Comparison of ENCODE assay signal across 8 mouse cellular contexts in genomic region chr17:80727341-80727951, GRCm38 (mm10). TPM values are rescaled to one million over a fixed set of nuclear protein-coding genes. Genes with fewer than 3 reads are reported as not detected.
DNase-seq lines count a peak whose midpoint lies in the region; ATAC-seq and TF ChIP-seq lines count a peak whose summit lies in the region.

No protein-coding gene starts in this region.

- no peaks in the 10 kb centered on the region for H3K9me3 ChIP-seq in intestine, postnatal 0 days (ENCODE audit: control insufficient read depth)
- H3K9me3 ChIP-seq in midbrain, embryonic 15.5 days: no peaks in the 10 kb centered on the region

- ATAC-seq in frontal cortex, adult (ENCODE audit: low TSS enrichment): peak; percentile 33
- ATAC-seq in intestine, postnatal 0 days: peak; percentile 15
- ATAC-seq in midbrain, embryonic 15.5 days (replicated peaks): peak; percentile 81

- no peak for TF ChIP-seq POLR2A in cortical plate, adult 2 months (IDR thresholded peaks at IDR 0.05; ENCODE audit: extremely low read depth, insufficient read depth, low read length)

- H3K4me2 ChIP-seq in intestine, postnatal 0 days (replicated peaks; ENCODE audit: low read depth): peak overlapping the region; percentile 75
- peak overlapping the region; percentile 80 for H3K4me2 ChIP-seq in midbrain, embryonic 15.5 days

- no peaks in the 10 kb centered on the region for H3K36me3 ChIP-seq in intestine, postnatal 0 days (ENCODE audit: control insufficient read depth, insufficient read depth)
- H3K36me3 ChIP-seq in midbrain, embryonic 15.5 days (replicated peaks): no peaks in the 10 kb centered on the region

- peaks cover 7% of the 10 kb centered on the region for H3K4me1 ChIP-seq in cortical plate, adult 2 months (ENCODE audit: control insufficient read depth, insufficient read depth, low read length)
- no peaks in the 10 kb centered on the region; the same call in 1 of the 2 replicates for H3K4me1 ChIP-seq in intestine, postnatal 0 days (replicated peaks; ENCODE audit: control insufficient read depth, insufficient read depth, low read length)
- H3K4me1 ChIP-seq in midbrain, embryonic 15.5 days: peaks cover 39% of the 10 kb centered on the region

- DNase-seq in frontal cortex, adult 2 months (ENCODE audit: extremely low spot score in 1 of 2, low spot score in 1 of 2): no peak
- peak; percentile 96 for DNase-seq in heart, adult 11 months
- DNase-seq in liver: peak; percentile 43
- peak; percentile 6 to 8 for DNase-seq in spleen, postnatal 14 days (ENCODE audit: low spot score in 2 of 2)

- H3K27ac ChIP-seq in cortical plate, adult 2 months (ENCODE audit: insufficient read depth, low read length): peak overlapping the region; percentile 98
- H3K27ac ChIP-seq in intestine, postnatal 0 days (ENCODE audit: low read depth, low read length): peak overlapping the region; percentile 99
- H3K27ac ChIP-seq in midbrain, embryonic 15.5 days: peak overlapping the region; percentile 92

- peak overlapping the region; percentile 98 for H3K9ac ChIP-seq in intestine, postnatal 0 days (ENCODE audit: low read depth, low read length)
- peak overlapping the region; percentile 98 for H3K9ac ChIP-seq in midbrain, embryonic 15.5 days

- peak overlapping the region; percentile 69 for H3K4me3 ChIP-seq in cortical plate, adult 2 months (ENCODE audit: insufficient read depth, low read length)
- peak overlapping the region; percentile 88 for H3K4me3 ChIP-seq in intestine, postnatal 0 days (ENCODE audit: low read depth, low read length)
- peak overlapping the region; percentile 98 for H3K4me3 ChIP-seq in midbrain, embryonic 15.5 days

- under 1% methylated on average over 50 of the region's 54 CpGs for WGBS in intestine, postnatal 0 days
- under 1% methylated on average over 46 of the region's 54 CpGs for WGBS in midbrain, embryonic 15.5 days

- H3K27me3 ChIP-seq in intestine, postnatal 0 days (replicated peaks; ENCODE audit: control insufficient read depth, insufficient read depth, low read length): no peaks in the 10 kb centered on the region
- H3K27me3 ChIP-seq in midbrain, embryonic 15.5 days (replicated peaks): no peaks in the 10 kb centered on the region

- no peak for TF ChIP-seq CTCF in cortical plate, adult 2 months (IDR thresholded peaks at IDR 0.05; ENCODE audit: extremely low read depth, insufficient read depth, low read length)
- TF ChIP-seq CTCF in intestine, postnatal 0 days (IDR thresholded peaks at IDR 0.05; ENCODE audit: low read depth): no peak

RNA-seq across cellular contexts. Expression of gene Map4k3, which starts 0.8 kb away (rescaled TPM):
- 39.9 and 41.4 TPM in 2 replicates for polyA plus RNA-seq in frontal cortex, adult 2 months (2012; rRNA removed)
- 46.7 and 49.4 TPM in 2 replicates for polyA plus RNA-seq in cortical plate, adult 2 months (2012; rRNA removed)
- polyA plus RNA-seq in intestine, postnatal 0 days (2015; fragmentation: Nextera tagmentation; extraction: Ambion mirVana): 13.5 and 13.8 TPM in 2 replicates
- polyA plus RNA-seq in midbrain, embryonic 15.5 days (2015; fragmentation: Nextera tagmentation; extraction: Ambion mirVana): 26.5 and 26.8 TPM in 2 replicates

Comparison
In these comparisons a context has a peak if more than half of its experiments do, and no peak if none do; other contexts are left out.
1. ATAC-seq: peak in every context shown above with its lines; median percentile 81 in midbrain, embryonic 15.5 days; 33 in frontal cortex, adult; 15 in intestine, postnatal 0 days.
2. DNase-seq: peak in heart, adult 11 months (single experiment), liver (single experiment) and spleen, postnatal 14 days (2 of 2); none in frontal cortex, adult 2 months (0 of 2).
3. Peak in every context shown above with its lines, with median percentiles within 50 percentile points of each other: H3K27ac ChIP-seq and H3K4me3 ChIP-seq.